Mouse (Mus musculus) forebrain, embryonic 13.5 days (tissue): ENCODE data around the gene Syce3. TPM values are rescaled to one million over a fixed set of nuclear protein-coding genes. Genes with fewer than 3 reads are reported as not detected.
"Not testable (repeated sequence)": the region's sequence is repeated elsewhere in the genome, so short reads cannot be mapped to it uniquely, and the experiment has no call there.

Experiments used
- ATAC-seq: fragments of 200-750 bp; cut with Nextera tagmentation; 2 replicates; pipeline ENCODE4 v1.8.0; 2017
- H3K27ac ChIP-seq: fragments of 300-500 bp; sonication (generic); 2 replicates; pipeline ENCODE4 v1.5.1; 2015; ENCODE audit warnings: inconsistent platforms, mild to moderate bottlenecking, moderate library complexity
- H3K27me3 ChIP-seq: fragments of 300-500 bp; sonication (generic); 2 replicates; pipeline ENCODE4 v1.6.1; 2015; ENCODE audit warnings: mild to moderate bottlenecking, inconsistent platforms
- H3K36me3 ChIP-seq: fragments of 300-500 bp; sonication (generic); 2 replicates; pipeline ENCODE4 v1.6.1; 2015; ENCODE audit warnings: mild to moderate bottlenecking, inconsistent platforms; ENCODE audit not compliant: poor library complexity, severe bottlenecking
- H3K4me1 ChIP-seq: fragments of 300-500 bp; sonication (generic); 2 replicates; pipeline ENCODE4 v1.6.1; 2015; ENCODE audit warnings: inconsistent platforms
- H3K4me2 ChIP-seq: fragments of 300-500 bp; sonication (generic); 2 replicates; pipeline ENCODE4 v1.6.1; 2015; ENCODE audit warnings: inconsistent platforms, mild to moderate bottlenecking, moderate library complexity
- H3K4me3 ChIP-seq: fragments of 300-500 bp; sonication (generic); 2 replicates; pipeline ENCODE4 v1.5.1; 2015; ENCODE audit warnings: mild to moderate bottlenecking, inconsistent platforms
- H3K9ac ChIP-seq: fragments of 300-500 bp; sonication (generic); 2 replicates; pipeline ENCODE4 v1.6.1; 2015; ENCODE audit warnings: mild to moderate bottlenecking, inconsistent platforms
- H3K9me3 ChIP-seq: fragments of 300-500 bp; sonication (generic); replicated peaks from 2 replicates; pipeline ENCODE4 v1.6.1; 2016; ENCODE audit warnings: inconsistent platforms
- WGBS: fragments of 180-500 bp; shearing (Covaris S2); methylation state at CpG from one replicate; pipeline ENCODE4 v1.1.7; 2015; 5-methylcytosine and 5-hydroxymethylcytosine counted together
- polyA plus RNA-seq: library from polyadenylated mRNA; unstranded; fragments of >200 nt; fragmentation: Nextera tagmentation; extraction: Ambion mirVana; gene quantifications from 2 replicates; pipeline ENCODE4 v1.2.1, GENCODE M21; 2015

Gene Syce3
- polyA plus RNA-seq, 1 experiment from 2014 or later: not detected

- WGBS: 86% methylated on average over 3 of the region's 3 CpGs
- Histone ChIP-seq H3K9ac (no peak overlapping the region), H3K4me1 (peaks cover 16% of the 10 kb centered on the region), H3K9me3 (no peaks in the 10 kb centered on the region), H3K27me3 (no peaks in the 10 kb centered on the region), H3K4me2 (no peak overlapping the region), H3K4me3 (no peak overlapping the region), H3K27ac (no peak overlapping the region), H3K36me3 (peaks cover 19% of the 10 kb centered on the region)
- ATAC-seq: no peak
Measured at GRCm38 (mm10) chr15:89431271-89431670, 21.0 kb upstream of the Syce3 start.

- not testable (repeated sequence) for H3K4me3 ChIP-seq, H3K9me3 ChIP-seq, H3K27me3 ChIP-seq, ATAC-seq, H3K9ac ChIP-seq, H3K27ac ChIP-seq
- Histone ChIP-seq H3K4me2 (0 out of 2 replicates have a peak overlapping the region, but pooled peaks have one; percentile 93), H3K4me1 (peaks cover 16% of the 10 kb centered on the region), H3K36me3 (peaks cover 24% of the 10 kb centered on the region)
- 78% methylated on average over 8 of the region's 9 CpGs for WGBS
Measured at GRCm38 (mm10) chr15:89430771-89431170, 20.5 kb upstream of the Syce3 start.

- peaks cover 28% of the 10 kb centered on the region for H3K36me3 ChIP-seq
- H3K4me2 ChIP-seq: peak overlapping the region; percentile 93
- H3K4me1 ChIP-seq: peaks cover 18% of the 10 kb centered on the region
- H3K27ac ChIP-seq: peak overlapping the region; percentile 92
- H3K27me3 ChIP-seq: no peaks in the 10 kb centered on the region
- H3K9me3 ChIP-seq: no peaks in the 10 kb centered on the region
- peak overlapping the region; percentile 73 for H3K4me3 ChIP-seq
- peak overlapping the region; percentile 80 for H3K9ac ChIP-seq
- WGBS: 46% methylated on average over 6 of the region's 6 CpGs
- no peak for ATAC-seq
Measured at GRCm38 (mm10) chr15:89430341-89430740, 20.0 kb upstream of the Syce3 start.

GRCm38 (mm10) chr15:89429352-89430221, 19.3 kb upstream of the Syce3 start, which contains the start of the genes C730034F03Rik, Gm44502 and Chkb:
Gene C730034F03Rik (plus strand): TSS chr15:89429589.
Gene Gm44502 (minus strand): TSS chr15:89429696.
Gene Chkb (minus strand): TSS chr15:89429908.
- ATAC-seq: peak; percentile 96
- Histone ChIP-seq H3K9ac (peak within 1 kb of the TSS; percentile 80), H3K9me3 (no peaks in the 10 kb centered on the region), H3K27me3 (no peaks in the 10 kb centered on the region), H3K27ac (peak within 1 kb of the TSS; percentile 92), H3K4me2 (peak within 1 kb of the TSS; percentile 93), H3K4me1 (peaks cover 18% of the 10 kb centered on the region), H3K36me3 (peaks cover 33% of the 10 kb centered on the region), H3K4me3 (peak within 1 kb of the TSS; percentile 73)
- under 1% methylated on average over 70 of the region's 70 CpGs for WGBS

GRCm38 (mm10) chr15:89428821-89429351, 18.6 kb upstream of the Syce3 start:
- 2% methylated on average over 22 of the region's 22 CpGs for whole genome bisulfite sequencing
- Histone ChIP-seq H3K4me1 (peaks cover 18% of the 10 kb centered on the region), H3K9ac (peak overlapping the region; percentile 80), H3K27me3 (no peaks in the 10 kb centered on the region), H3K36me3 (peaks cover 40% of the 10 kb centered on the region), H3K9me3 (no peaks in the 10 kb centered on the region), H3K4me3 (peak overlapping the region; percentile 73), H3K27ac (peak overlapping the region; percentile 92), H3K4me2 (peak overlapping the region; percentile 93)
- peak; percentile 69 for ATAC-seq

GRCm38 (mm10) chr15:89428136-89428790, 18.0 kb upstream of the Syce3 start:
- Histone ChIP-seq H3K4me3 (peak overlapping the region; percentile 73), H3K9me3 (no peaks in the 10 kb centered on the region), H3K27ac (no peak overlapping the region; the same call in 1 of the 2 replicates), H3K27me3 (no peaks in the 10 kb centered on the region), H3K36me3 (peaks cover 46% of the 10 kb centered on the region), H3K9ac (peak overlapping the region; percentile 80), H3K4me2 (peak overlapping the region; percentile 93), H3K4me1 (peaks cover 18% of the 10 kb centered on the region)
- WGBS: 80% methylated on average over 19 of the region's 19 CpGs
- no peak for ATAC-seq

GRCm38 (mm10) chr15:89426716-89427115, 16.4 kb upstream of the Syce3 start:
- H3K9ac ChIP-seq: no peak overlapping the region
- 90% methylated on average over 10 of the region's 10 CpGs for WGBS
- peaks cover 18% of the 10 kb centered on the region for H3K4me1 ChIP-seq
- H3K36me3 ChIP-seq: peaks cover 51% of the 10 kb centered on the region
- no peak overlapping the region for H3K27ac ChIP-seq
- no peak overlapping the region for H3K4me3 ChIP-seq
- no peaks in the 10 kb centered on the region for H3K9me3 ChIP-seq
- H3K27me3 ChIP-seq: no peaks in the 10 kb centered on the region
- H3K4me2 ChIP-seq: no peak overlapping the region
- ATAC-seq: no peak

- Histone ChIP-seq H3K9ac (no peak within 1 kb of the TSS), H3K36me3 (peaks cover 53% of the 10 kb centered on the region), H3K27ac (no peak within 1 kb of the TSS), H3K9me3 (no peaks in the 10 kb centered on the region), H3K27me3 (no peaks in the 10 kb centered on the region), H3K4me1 (peaks cover 13% of the 10 kb centered on the region), H3K4me3 (no peak within 1 kb of the TSS), H3K4me2 (no peak within 1 kb of the TSS)
- WGBS: 24% methylated on average over 6 of the region's 6 CpGs
- ATAC-seq: no peak
Measured at GRCm38 (mm10) chr15:89425711-89426121, 15.4 kb upstream of the Syce3 start, which contains the start of gene Cpt1b. Gene Cpt1b (minus strand): TSS chr15:89425863.

- H3K9ac ChIP-seq: no peak overlapping the region
- no peaks in the 10 kb centered on the region for H3K9me3 ChIP-seq
- ATAC-seq: no peak
- 89% methylated on average over 8 of the region's 8 CpGs for WGBS
- peaks cover 64% of the 10 kb centered on the region for H3K36me3 ChIP-seq
- H3K27ac ChIP-seq: no peak overlapping the region
- no peak overlapping the region for H3K4me2 ChIP-seq
- no peak overlapping the region for H3K4me3 ChIP-seq
- no peaks in the 10 kb centered on the region for H3K27me3 ChIP-seq
- H3K4me1 ChIP-seq: peaks cover 13% of the 10 kb centered on the region
Measured at GRCm38 (mm10) chr15:89424621-89425020, 14.3 kb upstream of the Syce3 start.

GRCm38 (mm10) chr15:89421938-89422337, 11.6 kb upstream of the Syce3 start:
- Histone ChIP-seq H3K27me3 (no peaks in the 10 kb centered on the region), H3K9me3 (no peaks in the 10 kb centered on the region), H3K4me1 (0 out of 2 replicates have a peak, but pooled peaks cover 3% of the 10 kb centered on the region), H3K36me3 (peaks cover 77% of the 10 kb centered on the region), H3K27ac (no peak overlapping the region), H3K4me3 (no peak overlapping the region), H3K9ac (no peak overlapping the region), H3K4me2 (no peak overlapping the region)
- no peak for ATAC-seq
- 95% methylated on average over 9 of the region's 9 CpGs for WGBS

- Histone ChIP-seq H3K9ac (no peak overlapping the region), H3K9me3 (no peaks in the 10 kb centered on the region), H3K4me3 (no peak overlapping the region), H3K27ac (no peak overlapping the region), H3K4me1 (no peaks in the 10 kb centered on the region), H3K36me3 (peaks cover 41% of the 10 kb centered on the region), H3K27me3 (no peaks in the 10 kb centered on the region), H3K4me2 (no peak overlapping the region)
- no peak for ATAC-seq
- 93% methylated on average over 8 of the region's 8 CpGs for WGBS
Measured at GRCm38 (mm10) chr15:89415282-89415681, 5.0 kb upstream of the Syce3 start.

- no peak overlapping the region for H3K4me3 ChIP-seq
- peaks cover 8% of the 10 kb centered on the region; the same call in 1 of the 2 replicates for H3K9me3 ChIP-seq
- no peak overlapping the region for H3K9ac ChIP-seq
- H3K36me3 ChIP-seq: no peaks in the 10 kb centered on the region
- H3K27ac ChIP-seq: no peak overlapping the region
- H3K27me3 ChIP-seq: no peaks in the 10 kb centered on the region
- no peak for ATAC-seq
- H3K4me2 ChIP-seq: no peak overlapping the region
- H3K4me1 ChIP-seq: no peaks in the 10 kb centered on the region
Measured at GRCm38 (mm10) chr15:89406691-89407090, 3.6 kb downstream of the Syce3 start.
